Mouse (Mus musculus): Measurements from ENCODE around the gene B230219D22Rik.
A peak's percentile ranks its signal among the peaks of the same experiment; 100 is the strongest.

Gene B230219D22Rik

DNA sequence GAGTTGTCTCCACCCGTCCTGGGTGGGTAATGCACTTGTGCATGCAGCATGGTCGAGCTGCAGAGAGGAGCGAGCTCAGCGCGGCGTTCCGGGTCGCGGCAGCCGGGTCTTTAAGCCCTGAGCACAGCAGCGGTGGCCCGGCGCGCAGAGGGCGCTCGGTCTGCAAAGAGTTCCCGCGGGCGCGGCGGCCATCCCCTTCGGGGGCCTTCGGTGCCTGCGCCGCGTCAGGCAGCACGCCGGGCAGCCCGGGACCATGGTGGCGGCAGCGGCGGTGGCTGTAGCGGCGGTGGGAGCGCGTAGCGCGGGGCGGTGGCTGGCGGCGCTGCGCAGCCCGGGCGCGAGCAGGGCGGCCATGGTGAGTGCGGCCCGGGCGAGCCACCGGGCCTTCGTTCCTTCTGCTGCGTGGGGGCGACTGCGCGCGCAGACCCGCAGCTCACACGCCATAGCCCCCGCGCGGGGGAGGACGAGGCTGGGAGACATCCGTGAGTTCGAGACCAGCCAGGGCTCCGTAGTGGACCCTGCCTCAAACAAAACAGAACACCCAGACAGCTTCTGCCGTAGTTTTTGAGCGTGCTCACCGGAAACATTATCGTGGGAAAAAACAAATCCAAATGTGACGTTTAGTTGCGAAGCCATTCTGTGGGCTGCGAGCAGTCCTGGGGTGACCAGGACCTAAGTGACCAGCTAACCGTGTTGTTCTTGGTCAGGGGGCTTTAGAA, 34.4 kb downstream of the B230219D22Rik start, which contains the start of gene Pcbd2:
Pcbd2 (plus strand) TSS at position 249 of the 719 bp plus-strand sequence.
- DNase-seq (ENCODE audit: low read depth, low spot score) = peak; percentile 49

DNA sequence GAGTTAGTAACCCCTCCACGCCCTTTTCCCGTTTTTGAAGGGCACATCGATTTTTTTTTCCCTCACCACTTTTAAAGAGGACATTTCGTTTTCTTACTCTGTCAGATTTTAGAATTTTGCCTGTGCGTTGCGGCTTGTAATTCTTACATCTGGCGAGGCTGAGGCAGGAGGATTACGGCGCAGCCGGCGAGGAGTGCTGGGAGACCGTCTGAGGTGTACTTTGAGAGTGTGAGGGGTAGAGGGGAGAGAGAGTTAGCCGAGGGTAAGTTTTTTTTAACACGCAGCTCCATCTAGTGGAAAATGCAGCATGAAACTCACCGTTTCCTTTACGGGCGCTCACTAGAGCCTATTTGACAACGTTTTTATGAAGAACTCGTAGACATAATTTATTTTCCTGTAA, 34.9 kb downstream of the B230219D22Rik start:
- peak; percentile 58 for DNase-seq (ENCODE audit: low read depth, low spot score)

DNA sequence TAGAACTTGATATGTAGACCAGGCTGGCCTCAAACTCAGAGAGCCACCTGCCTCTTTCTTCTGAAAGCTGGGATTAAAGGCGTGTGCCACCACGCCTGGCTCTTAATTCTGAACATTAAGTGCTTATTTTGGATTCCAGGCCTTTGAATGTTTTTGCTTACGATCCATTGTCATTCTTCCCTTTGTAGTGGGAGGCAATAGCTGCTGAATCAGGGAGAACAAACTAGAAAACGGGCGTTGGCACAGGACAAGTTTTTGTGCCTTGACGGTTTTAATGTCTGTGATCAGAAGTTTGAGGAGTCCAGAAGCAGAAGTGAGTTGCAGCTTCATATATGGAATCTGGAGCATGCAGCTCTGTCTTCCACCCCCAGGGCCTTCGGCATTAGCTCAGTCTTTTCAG, 37.8 kb downstream of the B230219D22Rik start:
- DNase-seq (ENCODE audit: low read depth, low spot score) = no peak

DNA sequence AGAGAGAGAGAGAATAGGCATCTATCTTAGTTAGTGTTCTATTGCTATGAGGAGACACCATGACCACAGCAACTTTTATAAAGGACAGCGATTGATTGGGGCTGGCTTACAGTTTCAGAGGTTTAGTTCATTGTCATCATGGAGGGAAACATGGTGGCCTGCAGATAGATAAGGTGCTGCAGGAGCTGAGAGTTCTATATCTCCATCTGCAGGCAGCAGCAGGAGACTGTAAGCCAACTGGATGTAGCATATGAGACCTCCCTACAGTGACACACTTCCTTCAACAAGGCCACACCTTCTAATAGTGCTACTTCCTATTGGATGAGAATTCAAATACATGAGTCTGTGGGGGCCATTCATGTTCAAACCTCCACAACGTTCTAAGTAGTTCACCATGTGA, 39.2 kb downstream of the B230219D22Rik start:
- DNase-seq (ENCODE audit: low read depth, low spot score) = no peak

DNA sequence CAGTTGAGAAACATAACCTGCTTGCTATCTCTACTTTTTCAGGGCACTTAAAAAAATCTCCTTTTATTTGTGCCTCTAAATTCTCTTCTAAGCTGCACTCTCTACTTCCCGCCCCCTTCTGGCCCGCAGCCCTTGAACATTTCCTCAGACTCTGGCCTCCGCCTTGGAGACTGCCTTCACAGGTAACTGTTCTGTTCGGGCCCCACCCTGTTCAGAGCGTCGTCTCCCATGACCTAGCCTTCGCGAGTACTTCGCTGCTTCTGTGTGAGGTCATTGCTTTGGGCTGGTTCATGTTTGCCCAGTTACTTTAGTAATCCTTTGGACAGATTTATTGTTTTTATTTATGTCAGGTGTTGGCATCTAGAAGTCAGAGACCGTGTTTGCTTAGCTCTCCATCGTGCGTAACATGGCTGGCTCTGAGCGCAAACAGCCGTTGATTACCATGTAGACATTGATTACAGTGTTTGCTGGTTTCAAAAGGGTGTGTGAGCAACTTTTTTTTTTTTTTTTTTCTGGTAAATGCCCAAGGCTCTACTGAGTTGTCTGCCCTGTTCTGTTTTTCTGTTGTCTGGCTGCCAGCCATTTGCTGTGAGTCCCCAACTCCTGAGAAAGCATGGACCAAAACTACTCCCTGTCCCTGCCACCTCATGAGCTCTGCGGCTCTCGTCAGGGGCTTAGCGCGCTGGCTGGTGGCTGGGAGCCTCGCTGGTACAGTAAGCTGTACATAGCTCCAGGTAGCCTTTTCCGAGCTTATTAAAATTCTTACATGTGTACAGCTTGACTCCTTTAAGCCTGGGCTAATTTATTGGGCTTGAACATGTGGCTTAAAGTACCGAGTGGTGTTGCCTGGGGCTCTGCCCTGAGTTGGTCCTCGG, 40.9 kb downstream of the B230219D22Rik start:
- no peak for DNase-seq (ENCODE audit: low read depth, low spot score)

DNA sequence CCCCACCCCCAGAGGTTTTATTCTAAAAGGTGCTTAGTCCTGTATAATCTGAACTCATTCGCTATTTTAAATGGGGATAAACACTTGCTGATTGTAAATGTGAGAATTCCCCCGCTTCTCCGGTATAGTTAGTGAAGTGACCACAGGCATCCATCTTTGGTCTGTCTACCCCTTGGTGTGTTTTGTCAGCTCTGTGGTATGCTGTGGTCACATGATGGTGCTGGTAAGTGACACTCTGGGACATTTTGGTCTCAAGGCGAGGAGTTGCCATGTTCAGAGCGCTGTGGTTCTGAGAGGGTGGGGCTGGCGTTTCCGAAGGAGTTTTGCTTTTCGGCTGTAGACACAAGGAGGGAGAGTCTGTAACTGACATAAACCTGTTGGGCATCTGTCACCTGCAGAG, 45.0 kb downstream of the B230219D22Rik start:
- no peak for DNase-seq (ENCODE audit: low read depth, low spot score)

DNA sequence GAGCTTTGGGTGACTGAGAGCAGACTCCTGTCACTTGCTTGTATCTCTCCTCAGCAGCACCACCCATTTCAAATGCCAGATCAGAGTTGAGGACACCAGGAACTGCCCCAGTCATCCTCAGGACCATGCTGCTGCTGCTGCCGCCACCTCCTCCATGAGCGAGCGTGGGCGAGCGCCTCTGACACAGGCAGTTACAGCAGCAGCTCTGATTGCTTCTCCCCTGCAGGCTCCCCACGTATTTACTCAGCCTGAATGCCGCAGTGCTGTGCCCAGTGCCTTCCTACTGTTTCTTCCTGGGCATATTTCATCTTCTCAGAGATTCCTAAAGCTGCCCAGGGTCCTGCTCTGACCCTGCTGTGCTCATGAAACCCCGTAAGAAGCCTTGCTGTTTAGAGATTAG, 49.4 kb downstream of the B230219D22Rik start:
- no peak for DNase-seq (ENCODE audit: low read depth, low spot score)

All from brain, embryonic 18.5 days (tissue).